Mouse (Mus musculus): Measurements from ENCODE around the gene Osbpl10.

DNA sequence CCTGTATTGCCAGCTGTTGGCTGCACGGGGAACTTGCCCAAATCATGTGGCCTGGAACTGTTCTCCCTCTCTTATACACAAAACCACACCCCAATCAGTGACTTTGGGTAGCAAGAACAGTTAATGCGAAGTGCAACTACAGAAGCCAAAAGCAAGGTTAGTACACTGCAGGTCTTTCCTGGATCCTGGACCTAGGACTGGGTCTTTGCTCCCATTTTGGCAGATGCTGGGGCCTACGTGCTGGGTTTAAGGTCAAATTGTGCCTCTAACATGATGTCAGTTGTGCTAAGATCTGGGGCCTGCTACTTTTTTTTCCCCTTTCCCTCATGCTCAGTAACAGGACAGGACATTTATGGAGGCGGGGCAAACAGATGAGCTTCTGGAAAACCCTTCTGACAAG, 17.3 kb downstream of the Osbpl10 start:
- TF ChIP-seq TAL1 (IDR thresholded peaks at IDR 0.05; ENCODE audit: low read length) (no peak), GATA1 (IDR thresholded peaks at IDR 0.05; ENCODE audit: low read length) (no peak)

All from erythroblast, embryonic 14.5 days (primary cell).